Mouse (Mus musculus) lung, adult 18-20 months (tissue): ENCODE measurements around the gene Asic4.

ENCODE experiments used
- DNase-seq, 2 experiments: peaks; one replicate each; pipeline ENCODE4 v3.0.0; 2022; ENCODE audit warnings: mixed read lengths in 2 of 2

Asic4 gene

GRCm38 (mm10) chr1:75444208-75444607, 6.0 kb upstream of the Asic4 start:
- DNase-seq: no peak

- no peak for DNase-seq
Measured at GRCm38 (mm10) chr1:75445141-75445701, 5.0 kb upstream of the Asic4 start.

- peak; percentile 60 to 66 for DNase-seq
Measured at GRCm38 (mm10) chr1:75445751-75446611, 4.3 kb upstream of the Asic4 start.

- no peak for DNase-seq
Measured at GRCm38 (mm10) chr1:75446656-75447055, 3.6 kb upstream of the Asic4 start.

- no peak for DNase-seq
Measured at GRCm38 (mm10) chr1:75447265-75448051, 2.8 kb upstream of the Asic4 start.

- no peak for DNase-seq
Measured at GRCm38 (mm10) chr1:75448052-75448431, 2.2 kb upstream of the Asic4 start.

GRCm38 (mm10) chr1:75448937-75449336, 1.3 kb upstream of the Asic4 start:
- DNase-seq: no peak

- no peak for DNase-seq
Measured at GRCm38 (mm10) chr1:75449377-75450135, 680 bp upstream of the Asic4 start.

- DNase-seq: no peak
Measured at GRCm38 (mm10) chr1:75451900-75452299, 1.7 kb downstream of the Asic4 start.

- no peak for DNase-seq
Measured at GRCm38 (mm10) chr1:75455433-75455832, 5.2 kb downstream of the Asic4 start.

- no peak for DNase-seq
Measured at GRCm38 (mm10) chr1:75455948-75456347, 5.7 kb downstream of the Asic4 start.

GRCm38 (mm10) chr1:75456746-75457564, 6.7 kb downstream of the Asic4 start:
- DNase-seq: no peak

GRCm38 (mm10) chr1:75457710-75458024, 7.4 kb downstream of the Asic4 start:
- no peak for DNase-seq

- peak in 1 of 2 experiments; percentile 28 for DNase-seq
Measured at GRCm38 (mm10) chr1:75458025-75458788, 8.0 kb downstream of the Asic4 start.

GRCm38 (mm10) chr1:75458789-75459684, 8.8 kb downstream of the Asic4 start:
- no peak for DNase-seq

GRCm38 (mm10) chr1:75460297-75460696, 10.1 kb downstream of the Asic4 start:
- no peak for DNase-seq

- no peak for DNase-seq
Measured at GRCm38 (mm10) chr1:75462636-75463035, 12.4 kb downstream of the Asic4 start.

GRCm38 (mm10) chr1:75463652-75464204, 13.5 kb downstream of the Asic4 start:
- no peak for DNase-seq

- DNase-seq: peak; percentile 68 to 72
Measured at GRCm38 (mm10) chr1:75467215-75467927, 17.1 kb downstream of the Asic4 start.
